Comparison of ENCODE assay signal across 11 mouse cellular contexts in the genomic region with DNA sequence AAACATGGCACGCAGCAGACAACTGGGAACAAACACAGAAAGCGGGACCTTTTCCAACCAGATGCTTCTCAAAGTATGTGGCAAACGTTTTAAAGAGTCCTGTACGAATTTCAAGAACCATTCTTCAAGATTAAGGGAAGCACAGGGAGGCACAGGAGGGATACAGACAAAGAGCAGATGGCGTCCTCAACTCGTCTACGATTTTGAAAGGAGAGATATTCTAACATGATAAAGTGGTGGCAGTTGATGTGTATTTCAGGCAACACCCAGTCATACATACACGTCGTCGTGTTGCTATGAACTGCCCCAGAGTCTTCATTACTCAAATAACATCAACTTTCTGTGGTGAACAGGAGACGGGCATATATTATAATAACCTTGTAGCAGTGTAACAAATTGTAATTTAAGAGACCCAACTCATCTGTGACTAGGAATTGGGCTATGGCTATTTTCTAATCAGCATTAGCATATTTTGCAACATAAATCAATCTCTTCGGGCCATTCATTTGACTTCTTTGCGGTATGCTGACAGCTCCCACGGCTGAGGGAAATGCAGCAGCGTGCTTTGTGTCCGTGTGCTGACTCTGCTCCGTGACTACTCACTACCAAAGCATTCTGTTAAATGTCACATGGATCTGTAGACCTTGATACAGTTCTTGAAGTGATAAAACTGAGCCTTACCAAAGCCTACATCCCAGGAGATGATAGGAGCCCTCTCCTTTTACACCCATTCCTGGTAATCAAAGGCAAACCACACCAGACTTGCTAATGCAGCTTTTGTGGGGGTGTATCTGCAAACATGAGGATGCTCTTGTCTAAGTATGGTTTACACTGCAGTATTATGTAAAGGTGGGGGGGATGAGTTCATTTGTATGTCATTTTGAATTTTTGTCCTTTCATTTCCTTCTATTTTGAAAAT.
DNase-seq lines count a peak whose midpoint lies in the region; ATAC-seq and TF ChIP-seq lines count a peak whose summit lies in the region.
"Had no signal": no experiment of that assay in that cellular context is flagged by ENCODE, and none has a peak within 500 bp of the region (broad histone marks: within the 10 kb centered on the region; RNA-seq: fewer than 3 reads in every experiment).

No protein-coding gene starts in this region.

- ATAC-seq in heart, embryonic 13.5 days (ENCODE audit: extremely low read depth, insufficient number of reproducible peaks, low FRiP score, low TSS enrichment), result no peak

- H3K27ac ChIP-seq in heart, embryonic 13.5 days (replicated peaks), result no peak overlapping the region
- no peak overlapping the region for H3K27ac ChIP-seq in kidney, adult 2 months (ENCODE audit: insufficient read depth, low read depth, low read length)
- H3K27ac ChIP-seq: kidney, embryonic 15.5 days had no signal

- no peaks in the 10 kb centered on the region for H3K9me3 ChIP-seq in heart, embryonic 13.5 days
- H3K9me3 ChIP-seq: kidney, embryonic 15.5 days had no signal

- peaks cover 9% of the 10 kb centered on the region for H3K4me1 ChIP-seq in heart, embryonic 13.5 days
- H3K4me1 ChIP-seq in kidney, adult 2 months (ENCODE audit: control insufficient read depth, insufficient read depth, low read length), result no peaks in the 10 kb centered on the region

- no peak overlapping the region for H3K4me3 ChIP-seq in heart, embryonic 13.5 days
- no peak overlapping the region for H3K4me3 ChIP-seq in kidney, adult 2 months (ENCODE audit: insufficient read depth, low read depth, low read length)
- H3K4me3 ChIP-seq: kidney, embryonic 15.5 days had no signal

- H3K4me2 ChIP-seq in heart, embryonic 13.5 days, result peak overlapping the region; percentile 33
- H3K4me2 ChIP-seq: kidney, embryonic 15.5 days had no signal

- no peaks in the 10 kb centered on the region for H3K36me3 ChIP-seq in heart, embryonic 13.5 days
- no peaks in the 10 kb centered on the region for H3K36me3 ChIP-seq in kidney, adult 2 months (ENCODE audit: control insufficient read depth, insufficient read depth, low read length)
- H3K36me3 ChIP-seq: kidney, embryonic 15.5 days had no signal

- 45% methylated on average over 17 of the region's 17 CpGs for WGBS in heart, embryonic 13.5 days
- 45% methylated on average over 17 of the region's 17 CpGs for WGBS in kidney, adult 2 months

- peak; percentile 51 to 77 for DNase-seq in adrenal gland, adult (ENCODE audit: inconsistent age in 2 of 2, low spot score in 1 of 2)
- DNase-seq in adrenal gland, postnatal 10 days, result no peak
- DNase-seq in heart, adult 11 months, result no peak
- DNase-seq in right cerebral cortex, adult 18-20 months, result peak; percentile 5
- no peak for DNase-seq in right cerebral cortex, postnatal 4 days
- DNase-seq in urinary bladder, postnatal 10 days (ENCODE audit: low spot score), result no peak
- no peak for DNase-seq in kidney, adult 2 months
- DNase-seq: cerebellum, postnatal 25 days; liver had no signal

- TF ChIP-seq CTCF in kidney, adult 2 months (conservative IDR thresholded peaks at IDR 0.05; ENCODE audit: insufficient read depth, insufficient read length, low read depth, low read length), result no peak

- no peak for TF ChIP-seq POLR2A in kidney, adult 2 months (IDR thresholded peaks at IDR 0.05; ENCODE audit: low read depth, low read length)

- no peak overlapping the region for H3K9ac ChIP-seq in heart, embryonic 13.5 days
- H3K9ac ChIP-seq: kidney, embryonic 15.5 days had no signal

- H3K27me3 ChIP-seq in heart, embryonic 13.5 days (replicated peaks), result no peaks in the 10 kb centered on the region
- H3K27me3 ChIP-seq in kidney, adult 2 months (replicated peaks; ENCODE audit: control insufficient read depth, insufficient read depth, low read length), result no peaks in the 10 kb centered on the region
- H3K27me3 ChIP-seq: kidney, embryonic 15.5 days had no signal

Comparison
In these comparisons a context has a peak if more than half of its experiments do, and no peak if none do; other contexts are left out.
1. DNase-seq: peak in adrenal gland, adult (2 of 2) and right cerebral cortex, adult 18-20 months (single experiment); none in adrenal gland, postnatal 10 days (single experiment), heart, adult 11 months (single experiment), right cerebral cortex, postnatal 4 days (single experiment), urinary bladder, postnatal 10 days (single experiment) and kidney, adult 2 months (single experiment).